Mouse (Mus musculus) MEL (cell line): ENCODE data around the gene Rtn4rl1. TPM values are rescaled to one million over a fixed set of nuclear protein-coding genes. Genes with fewer than 3 reads are reported as not detected.

Experiments used
- DNase-seq: peaks from one replicate; pipeline ENCODE4 v3.0.0; 2011; ENCODE audit warnings: low read depth, low spot score
- H3K27ac ChIP-seq: 2 replicates; pipeline ENCODE4 v1.5.1; 2012; ENCODE audit warnings: low read depth, mild to moderate bottlenecking, control low read depth, low read length, moderate library complexity; ENCODE audit not compliant: control insufficient read depth
- H3K27me3 ChIP-seq, 2 experiments: fragments of 150-350 bp in 1 of 2; sonication (generic) in 1 of 2; 2 replicates each; pipeline ENCODE4 v1.6.1; 2012; ENCODE audit warnings: low read length in 2 of 2, mild to moderate bottlenecking in 2 of 2, improper control_type of control experiment in 1 of 2, moderate library complexity in 1 of 2; ENCODE audit not compliant: insufficient read depth in 2 of 2, control insufficient read depth in 1 of 2
- H3K36me3 ChIP-seq, 2 experiments: 2 replicates each; pipeline ENCODE4 v1.6.1; 2012 to 2014; ENCODE audit warnings: low read length in 2 of 2, improper control_type of control experiment in 1 of 2, inconsistent platforms in 1 of 2, mild to moderate bottlenecking in 1 of 2; ENCODE audit not compliant: insufficient read depth in 2 of 2, control insufficient read depth in 1 of 2
- H3K4me1 ChIP-seq, 2 experiments: fragments of 150-350 bp in 1 of 2; sonication (generic) in 1 of 2; 2 replicates each; pipeline ENCODE4 v1.6.1; 2012; ENCODE audit warnings: low read length in 2 of 2, improper control_type of control experiment in 1 of 2, mild to moderate bottlenecking in 1 of 2; ENCODE audit not compliant: insufficient read depth in 2 of 2, control insufficient read depth in 1 of 2
- H3K4me3 ChIP-seq, 2 experiments: fragments of 150-350 bp in 1 of 2; sonication (generic) in 1 of 2; 2 replicates each; pipeline ENCODE4 v1.5.1; 2012; ENCODE audit warnings: low read depth in 2 of 2, low read length in 2 of 2, mild to moderate bottlenecking in 2 of 2, moderate library complexity in 2 of 2, control low read depth in 1 of 2, improper control_type of control experiment in 1 of 2; ENCODE audit not compliant: control insufficient read depth in 1 of 2, insufficient read depth in 1 of 2
- H3K79me2 ChIP-seq: 2 replicates; pipeline ENCODE4 v1.6.1; 2012; ENCODE audit warnings: mild to moderate bottlenecking, low read length, moderate library complexity; ENCODE audit not compliant: control insufficient read depth, poor library complexity, insufficient read depth
- H3K9ac ChIP-seq: 2 replicates; pipeline ENCODE4 v1.6.1; 2012; ENCODE audit warnings: low read depth, mild to moderate bottlenecking, control low read depth, low read length, moderate library complexity; ENCODE audit not compliant: control insufficient read depth, poor library complexity, severe bottlenecking
- H3K9me3 ChIP-seq: fragments of 150-350 bp; sonication (generic); replicated peaks from 2 replicates; pipeline ENCODE4 v1.6.1; 2012; ENCODE audit warnings: mild to moderate bottlenecking, low read length, improper control_type of control experiment, moderate library complexity; ENCODE audit not compliant: insufficient read depth
- CHD1 ChIP-seq: IDR thresholded peaks from 2 replicates; pipeline ENCODE4 v1.6.1; 2012; ENCODE audit warnings: low read depth, mild to moderate bottlenecking, inconsistent platforms, low read length, improper control_type of control experiment
- CTCF ChIP-seq, 3 experiments: IDR thresholded peaks in 2 of 3; conservative IDR thresholded peaks in 1 of 3; 2 replicates each; pipeline ENCODE4 v1.5.1; 2011 to 2012; ENCODE audit warnings: low read length in 3 of 3, low read depth in 2 of 3, mild to moderate bottlenecking in 2 of 3, improper control_type of control experiment in 1 of 3, inconsistent platforms in 1 of 3, mixed read lengths in 1 of 3, moderate library complexity in 1 of 3; ENCODE audit not compliant: control insufficient read depth in 1 of 3, insufficient read depth in 1 of 3, poor library complexity in 1 of 3, severe bottlenecking in 1 of 3
- E2F4 ChIP-seq: IDR thresholded peaks from 2 replicates; pipeline ENCODE4 v1.6.1; 2011; ENCODE audit warnings: low read depth, low read length, improper control_type of control experiment, borderline replicate concordance
- GABPA ChIP-seq: IDR thresholded peaks from 2 replicates; pipeline ENCODE4 v1.6.1; 2012; ENCODE audit warnings: low read depth, mild to moderate bottlenecking, inconsistent platforms, low read length, improper control_type of control experiment, moderate library complexity
- GATA1 ChIP-seq: IDR thresholded peaks from 2 replicates; pipeline ENCODE4 v1.6.1; 2011; ENCODE audit warnings: low read depth, low read length, improper control_type of control experiment
- HCFC1 ChIP-seq: IDR thresholded peaks from 2 replicates; pipeline ENCODE4 v1.6.1; 2012; ENCODE audit warnings: low read depth, mild to moderate bottlenecking, inconsistent platforms, low read length, improper control_type of control experiment, moderate library complexity
- MAFK ChIP-seq: IDR thresholded peaks from 2 replicates; pipeline ENCODE4 v1.6.1; 2011; ENCODE audit warnings: low read depth, mild to moderate bottlenecking, low read length, improper control_type of control experiment, borderline replicate concordance
- MAX ChIP-seq: IDR thresholded peaks from 2 replicates; pipeline ENCODE4 v1.6.1; 2011; ENCODE audit warnings: low read length, improper control_type of control experiment
- MYB ChIP-seq: IDR thresholded peaks from 2 replicates; pipeline ENCODE4 v1.6.1; 2011; ENCODE audit warnings: mild to moderate bottlenecking, low read depth, low read length, improper control_type of control experiment
- NELFE ChIP-seq: IDR thresholded peaks from 2 replicates; pipeline ENCODE4 v1.6.1; 2011; ENCODE audit warnings: low read depth, low read length, improper control_type of control experiment
- NRF1 ChIP-seq: IDR thresholded peaks from 2 replicates; pipeline ENCODE4 v1.6.1; 2014; ENCODE audit warnings: low read depth, mild to moderate bottlenecking, inconsistent platforms, low read length, improper control_type of control experiment, moderate library complexity; ENCODE audit not compliant: poor library complexity, insufficient read depth, severe bottlenecking
- POLR2A ChIP-seq, 2 experiments: IDR thresholded peaks; 2 replicates each; pipeline ENCODE4 v1.6.1; 2011 to 2012; ENCODE audit warnings: low read length in 2 of 2, mild to moderate bottlenecking in 2 of 2, control low read depth in 1 of 2, improper control_type of control experiment in 1 of 2, low read depth in 1 of 2, moderate library complexity in 1 of 2; ENCODE audit not compliant: control insufficient read depth in 1 of 2, insufficient read depth in 1 of 2, poor library complexity in 1 of 2
- POLR2AphosphoS5 ChIP-seq: IDR thresholded peaks from 2 replicates; pipeline ENCODE4 v1.6.1; 2012; ENCODE audit warnings: low read depth, borderline replicate concordance, mild to moderate bottlenecking, inconsistent platforms, low read length, moderate library complexity, mixed read lengths
- RAD21 ChIP-seq: IDR thresholded peaks from 2 replicates; pipeline ENCODE4 v1.6.1; 2011; ENCODE audit warnings: mild to moderate bottlenecking, low read depth, low read length, improper control_type of control experiment
- RCOR1 ChIP-seq: IDR thresholded peaks from 2 replicates; pipeline ENCODE4 v1.6.1; 2012; ENCODE audit warnings: low read depth, mild to moderate bottlenecking, inconsistent platforms, low read length, improper control_type of control experiment
- TAL1 ChIP-seq: IDR thresholded peaks from 2 replicates; pipeline ENCODE4 v1.6.1; 2012; ENCODE audit warnings: mild to moderate bottlenecking, inconsistent platforms, low read length, moderate library complexity, mixed read lengths
- UBTF ChIP-seq: IDR thresholded peaks from 2 replicates; pipeline ENCODE4 v1.6.1; 2012; ENCODE audit warnings: low read depth, mild to moderate bottlenecking, inconsistent platforms, low read length, improper control_type of control experiment, moderate library complexity, borderline replicate concordance; ENCODE audit not compliant: insufficient read depth
- USF1 ChIP-seq: IDR thresholded peaks from 2 replicates; pipeline ENCODE4 v1.6.1; 2014; ENCODE audit warnings: low read depth, mild to moderate bottlenecking, inconsistent platforms, low read length, improper control_type of control experiment, moderate library complexity
- ZC3H11A ChIP-seq: IDR thresholded peaks from 2 replicates; pipeline ENCODE4 v1.6.1; 2012; ENCODE audit warnings: low read depth, mild to moderate bottlenecking, inconsistent platforms, low read length, improper control_type of control experiment
- ZKSCAN1 ChIP-seq: IDR thresholded peaks from 2 replicates; pipeline ENCODE4 v1.6.1; 2012; ENCODE audit warnings: low read depth, mild to moderate bottlenecking, inconsistent platforms, low read length, improper control_type of control experiment, moderate library complexity
- ZNF384 ChIP-seq: IDR thresholded peaks from 2 replicates; pipeline ENCODE4 v1.6.1; 2012; ENCODE audit warnings: low read depth, mild to moderate bottlenecking, inconsistent platforms, low read length, improper control_type of control experiment
- polyA plus RNA-seq, 2 experiments: library from polyadenylated mRNA; stranded (reverse) in 1 of 2; unstranded in 1 of 2; fragments of >175 nt in 1 of 2; fragments of >200 nt in 1 of 2; gene quantifications; 2 replicates each; pipeline versions ENCODE4 v1.2.1 to v1.2.4; 2012; ENCODE audit warnings: low replicate concordance in 2 of 2, low read depth in 1 of 2; ENCODE audit not compliant: insufficient read length in 2 of 2, insufficient read depth in 1 of 2, missing spikeins in 1 of 2
- total RNA-seq: library from RNA; depleted of rRNA; stranded (reverse); fragments of 300-350 nt; gene quantifications from 2 replicates; pipeline ENCODE4 v1.2.3, GENCODE M21; 2012

The Rtn4rl1 gene
- total and polyA plus RNA-seq, 3 experiments: 0.35 to 2.6 TPM; not detected in 1

GRCm38 (mm10) chr11:75292281-75292680 lies 98.7 kb downstream of the Rtn4rl1 start:
- no peak for TF ChIP-seq MAFK
- no peak for TF ChIP-seq POLR2AphosphoS5
- TF ChIP-seq ZKSCAN1: no peak
- no peak for TF ChIP-seq RCOR1
- no peak for TF ChIP-seq NRF1
- TF ChIP-seq CHD1: no peak
- TF ChIP-seq POLR2A (IDR thresholded peaks at IDR 0.05; ENCODE audit: control insufficient read depth in 1 of 2, insufficient read depth in 1 of 2, low read depth in 1 of 2, low read length in 2 of 2, poor library complexity in 1 of 2): no peak
- no peak for TF ChIP-seq ZNF384
- no peak for TF ChIP-seq ZC3H11A
- no peak for TF ChIP-seq GABPA
- no peak for TF ChIP-seq RAD21
- TF ChIP-seq UBTF: no peak
- TF ChIP-seq HCFC1: no peak
- TF ChIP-seq MYB: no peak
- no peak for TF ChIP-seq E2F4
- TF ChIP-seq MAX: no peak
- no peak for TF ChIP-seq TAL1
- TF ChIP-seq CTCF (IDR thresholded peaks at IDR 0.05 in 2 of 3, conservative IDR thresholded peaks at IDR 0.05 in 1 of 3; ENCODE audit: control insufficient read depth in 1 of 3, insufficient read depth in 1 of 3, low read depth in 2 of 3, low read length in 3 of 3, poor library complexity in 1 of 3, severe bottlenecking in 1 of 3): no peak
- no peak for TF ChIP-seq USF1
- TF ChIP-seq, all 39 proteins: peak for 0
- Histone ChIP-seq H3K4me1 (peaks cover 10 to 20% of the 10 kb centered on the region in 2 experiments), H3K36me3 (peaks cover 0 to 11% of the 10 kb centered on the region in 2 experiments; a peak in 2 of 4 replicates), H3K4me3 (no peak overlapping the region), H3K27me3 (0 out of 4 replicates have a peak, but pooled peaks cover 0 to 2% of the 10 kb centered on the region in 2 experiments), H3K79me2 (no peaks in the 10 kb centered on the region), H3K9me3 (no peaks in the 10 kb centered on the region), H3K27ac (no peak overlapping the region), H3K9ac (no peak overlapping the region)
- DNase-seq: no peak

GRCm38 (mm10) chr11:75293852-75294361 lies 100.3 kb downstream of the Rtn4rl1 start:
- Histone ChIP-seq H3K4me3 (no peak overlapping the region), H3K4me1 (peaks cover 10 to 20% of the 10 kb centered on the region in 2 experiments), H3K36me3 (peaks cover 0 to 11% of the 10 kb centered on the region in 2 experiments; a peak in 2 of 4 replicates), H3K9ac (no peak overlapping the region), H3K27ac (no peak overlapping the region), H3K9me3 (no peaks in the 10 kb centered on the region), H3K27me3 (no peaks in the 10 kb centered on the region), H3K79me2 (no peaks in the 10 kb centered on the region)
- DNase-seq: no peak
- TF ChIP-seq NELFE: 0 out of 2 replicates have a peak, but pooled peaks have one; percentile 6
- no peak for TF ChIP-seq GATA1
- TF ChIP-seq, all 39 proteins: peak for 1
